Mouse (Mus musculus): ENCODE measurements around the gene Prpf18. TPM values are rescaled to one million over a fixed set of nuclear protein-coding genes. Genes with fewer than 3 reads are reported as not detected.

Prpf18 gene
- polyA plus RNA-seq, 1 experiment = 1.7 TPM

- Histone ChIP-seq H3K27me3 (ENCODE audit: control insufficient read depth) (no peaks in the 10 kb centered on the region), H3K4me1 (ENCODE audit: control insufficient read depth) (no peaks in the 10 kb centered on the region), H3K9me3 (ENCODE audit: control insufficient read depth, low read length) (no peaks in the 10 kb centered on the region), H3K4me3 (replicated peaks) (no peak overlapping the region), H3K36me3 (ENCODE audit: control insufficient read depth) (peaks cover 93% of the 10 kb centered on the region)
- TF ChIP-seq GATA1 (IDR thresholded peaks at IDR 0.05; ENCODE audit: low read length) = no peak
- TF ChIP-seq TAL1 (IDR thresholded peaks at IDR 0.05; ENCODE audit: low read length) = no peak
These were observed 13.7 kb downstream of the Prpf18 start for GRCm38 (mm10) chr2:4638189-4638588.

- Histone ChIP-seq H3K4me3 (replicated peaks) (no peak overlapping the region), H3K27me3 (ENCODE audit: control insufficient read depth) (no peaks in the 10 kb centered on the region), H3K4me1 (ENCODE audit: control insufficient read depth) (no peaks in the 10 kb centered on the region), H3K36me3 (ENCODE audit: control insufficient read depth) (peaks cover 97% of the 10 kb centered on the region), H3K9me3 (ENCODE audit: control insufficient read depth, low read length) (no peaks in the 10 kb centered on the region)
- no peak for TF ChIP-seq GATA1 (IDR thresholded peaks at IDR 0.05; ENCODE audit: low read length)
- no peak for TF ChIP-seq TAL1 (IDR thresholded peaks at IDR 0.05; ENCODE audit: low read length)
These were observed 15.3 kb downstream of the Prpf18 start for GRCm38 (mm10) chr2:4636656-4637055.

GRCm38 (mm10) chr2:4635804-4636203 lies 16.1 kb downstream of the Prpf18 start:
- TF ChIP-seq TAL1 (IDR thresholded peaks at IDR 0.05; ENCODE audit: low read length) (no peak), GATA1 (IDR thresholded peaks at IDR 0.05; ENCODE audit: low read length) (no peak)
- no peak overlapping the region for H3K4me3 ChIP-seq (replicated peaks)
- H3K36me3 ChIP-seq (ENCODE audit: control insufficient read depth) = peaks cover 96% of the 10 kb centered on the region
- H3K9me3 ChIP-seq (ENCODE audit: control insufficient read depth, low read length) = no peaks in the 10 kb centered on the region
- H3K27me3 ChIP-seq (ENCODE audit: control insufficient read depth) = no peaks in the 10 kb centered on the region
- H3K4me1 ChIP-seq (ENCODE audit: control insufficient read depth) = no peaks in the 10 kb centered on the region

GRCm38 (mm10) chr2:4630197-4630835 lies 21.6 kb downstream of the Prpf18 start:
- Histone ChIP-seq H3K9me3 (ENCODE audit: control insufficient read depth, low read length) (no peaks in the 10 kb centered on the region), H3K27me3 (ENCODE audit: control insufficient read depth) (no peaks in the 10 kb centered on the region), H3K36me3 (ENCODE audit: control insufficient read depth) (peaks cover 86% of the 10 kb centered on the region), H3K4me1 (ENCODE audit: control insufficient read depth) (no peaks in the 10 kb centered on the region), H3K4me3 (replicated peaks) (no peak overlapping the region)
- TF ChIP-seq TAL1 (IDR thresholded peaks at IDR 0.05; ENCODE audit: low read length) (no peak), GATA1 (IDR thresholded peaks at IDR 0.05; ENCODE audit: low read length) (no peak)

GRCm38 (mm10) chr2:4629470-4629869 lies 22.4 kb downstream of the Prpf18 start:
- Histone ChIP-seq H3K4me3 (replicated peaks) (no peak overlapping the region), H3K4me1 (ENCODE audit: control insufficient read depth) (no peaks in the 10 kb centered on the region), H3K9me3 (ENCODE audit: control insufficient read depth, low read length) (no peaks in the 10 kb centered on the region), H3K36me3 (ENCODE audit: control insufficient read depth) (peaks cover 82% of the 10 kb centered on the region), H3K27me3 (ENCODE audit: control insufficient read depth) (no peaks in the 10 kb centered on the region)
- TF ChIP-seq GATA1 (IDR thresholded peaks at IDR 0.05; ENCODE audit: low read length) = no peak
- no peak for TF ChIP-seq TAL1 (IDR thresholded peaks at IDR 0.05; ENCODE audit: low read length)

GRCm38 (mm10) chr2:4628920-4629319 lies 23.0 kb downstream of the Prpf18 start:
- H3K9me3 ChIP-seq (ENCODE audit: control insufficient read depth, low read length) = no peaks in the 10 kb centered on the region
- no peak overlapping the region for H3K4me3 ChIP-seq (replicated peaks)
- TF ChIP-seq TAL1 (IDR thresholded peaks at IDR 0.05; ENCODE audit: low read length) = no peak
- no peak for TF ChIP-seq GATA1 (IDR thresholded peaks at IDR 0.05; ENCODE audit: low read length)
- peaks cover 82% of the 10 kb centered on the region for H3K36me3 ChIP-seq (ENCODE audit: control insufficient read depth)
- H3K27me3 ChIP-seq (ENCODE audit: control insufficient read depth) = no peaks in the 10 kb centered on the region
- no peaks in the 10 kb centered on the region for H3K4me1 ChIP-seq (ENCODE audit: control insufficient read depth)

- TF ChIP-seq TAL1 (IDR thresholded peaks at IDR 0.05; ENCODE audit: low read length) (no peak), GATA1 (IDR thresholded peaks at IDR 0.05; ENCODE audit: low read length) (no peak)
- H3K9me3 ChIP-seq (ENCODE audit: control insufficient read depth, low read length) = no peaks in the 10 kb centered on the region
- no peaks in the 10 kb centered on the region for H3K27me3 ChIP-seq (ENCODE audit: control insufficient read depth)
- no peaks in the 10 kb centered on the region for H3K4me1 ChIP-seq (ENCODE audit: control insufficient read depth)
- H3K36me3 ChIP-seq (ENCODE audit: control insufficient read depth) = peaks cover 81% of the 10 kb centered on the region
- no peak overlapping the region for H3K4me3 ChIP-seq (replicated peaks)
These were observed 25.0 kb downstream of the Prpf18 start for GRCm38 (mm10) chr2:4626911-4627310.

GRCm38 (mm10) chr2:4621471-4621985 lies 30.4 kb downstream of the Prpf18 start:
- Histone ChIP-seq H3K4me1 (ENCODE audit: control insufficient read depth) (no peaks in the 10 kb centered on the region), H3K4me3 (replicated peaks) (no peak overlapping the region), H3K27me3 (ENCODE audit: control insufficient read depth) (no peaks in the 10 kb centered on the region), H3K9me3 (ENCODE audit: control insufficient read depth, low read length) (no peaks in the 10 kb centered on the region), H3K36me3 (ENCODE audit: control insufficient read depth) (peaks cover 44% of the 10 kb centered on the region)
- TF ChIP-seq GATA1 (IDR thresholded peaks at IDR 0.05; ENCODE audit: low read length) (no peak), TAL1 (IDR thresholded peaks at IDR 0.05; ENCODE audit: low read length) (no peak)

- Histone ChIP-seq H3K36me3 (ENCODE audit: control insufficient read depth) (peaks cover 38% of the 10 kb centered on the region), H3K9me3 (ENCODE audit: control insufficient read depth, low read length) (no peaks in the 10 kb centered on the region), H3K4me3 (replicated peaks) (no peak overlapping the region), H3K4me1 (ENCODE audit: control insufficient read depth) (no peaks in the 10 kb centered on the region), H3K27me3 (ENCODE audit: control insufficient read depth) (no peaks in the 10 kb centered on the region)
- TF ChIP-seq TAL1 (IDR thresholded peaks at IDR 0.05; ENCODE audit: low read length) (no peak), GATA1 (IDR thresholded peaks at IDR 0.05; ENCODE audit: low read length) (no peak)
These were observed 31.1 kb downstream of the Prpf18 start for GRCm38 (mm10) chr2:4620640-4621401.
